Mouse (Mus musculus) kidney, embryonic 14.5 days (tissue): ENCODE data around the gene Gm10160. TPM values are rescaled to one million over a fixed set of nuclear protein-coding genes. Genes with fewer than 3 reads are reported as not detected.
A peak's percentile ranks its signal among the peaks of the same experiment; 100 is the strongest.

Experiments
- ATAC-seq: fragments of 200-750 bp; cut with Nextera tagmentation; 2 replicates; pipeline ENCODE4 v1.8.0; 2017; ENCODE audit warnings: moderate number of reproducible peaks, mild to moderate bottlenecking, moderate TSS enrichment, moderate library complexity; ENCODE audit not compliant: low FRiP score, low TSS enrichment
- H3K27ac ChIP-seq: fragments of 300-500 bp; sonication (generic); 2 replicates; pipeline ENCODE4 v1.5.1; 2014; ENCODE audit warnings: low read depth, mild to moderate bottlenecking, low read length, moderate library complexity, mixed read lengths
- H3K27me3 ChIP-seq: fragments of 300-500 bp; sonication (generic); 2 replicates; pipeline ENCODE4 v1.6.1; 2014; ENCODE audit warnings: mild to moderate bottlenecking, low read length; ENCODE audit not compliant: control insufficient read depth, insufficient read depth
- H3K36me3 ChIP-seq: fragments of 300-500 bp; sonication (generic); 2 replicates; pipeline ENCODE4 v1.6.1; 2014; ENCODE audit warnings: low read length, mixed read lengths; ENCODE audit not compliant: control insufficient read depth, insufficient read depth
- H3K4me1 ChIP-seq: fragments of 300-500 bp; sonication (generic); 2 replicates; pipeline ENCODE4 v1.6.1; 2014; ENCODE audit warnings: low read length, mixed read lengths; ENCODE audit not compliant: control insufficient read depth, insufficient read depth
- H3K4me2 ChIP-seq: fragments of 300-500 bp; sonication (generic); replicated peaks from 2 replicates; pipeline ENCODE4 v1.6.1; 2014; ENCODE audit warnings: low read depth, mild to moderate bottlenecking, low read length
- H3K4me3 ChIP-seq: fragments of 300-500 bp; sonication (generic); 2 replicates; pipeline ENCODE4 v1.5.1; 2014; ENCODE audit warnings: mild to moderate bottlenecking, low read length
- H3K9ac ChIP-seq: fragments of 300-500 bp; sonication (generic); 2 replicates; pipeline ENCODE4 v1.6.1; 2014; ENCODE audit warnings: low read depth, mild to moderate bottlenecking, low read length, moderate library complexity
- H3K9me3 ChIP-seq: fragments of 300-500 bp; sonication (generic); 2 replicates; pipeline ENCODE4 v1.6.1; 2016; ENCODE audit warnings: low read length; ENCODE audit not compliant: control insufficient read depth
- WGBS: fragments of 180-500 bp; shearing (Covaris S2); extraction: QIAGEN DNeasy Blood & Tissue Kit; methylation state at CpG from one replicate; pipeline ENCODE4 v1.1.7; 2014; 5-methylcytosine and 5-hydroxymethylcytosine counted together
- polyA plus RNA-seq: library from polyadenylated mRNA; unstranded; fragments of >200 nt; fragmentation: Nextera tagmentation; extraction: Ambion mirVana; gene quantifications from 2 replicates; pipeline ENCODE4 v1.2.1, GENCODE M21; 2014

Gm10160 gene
- polyA plus RNA-seq, 1 experiment from 2014 or later = not detected

DNA sequence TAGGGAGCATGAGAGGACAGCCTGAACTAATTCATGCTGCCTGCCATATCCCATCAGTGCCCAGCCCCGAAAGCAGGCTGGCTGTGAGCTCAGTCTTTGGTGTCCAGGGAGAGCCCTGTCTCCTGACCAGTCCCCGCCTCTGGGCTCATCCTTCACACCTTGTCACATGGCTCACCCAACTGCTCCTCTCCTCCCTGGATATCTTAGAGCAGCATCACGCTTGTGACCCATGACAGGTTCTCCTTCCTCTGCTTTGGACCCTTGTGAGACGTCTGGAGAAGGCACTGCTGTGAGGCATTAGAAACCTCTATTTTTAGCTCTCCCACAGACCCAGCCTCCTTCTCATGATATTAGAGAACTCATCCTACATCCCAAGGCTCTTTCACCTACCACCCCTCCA is 6.3 kb upstream of the Gm10160 start:
- no peaks in the 10 kb centered on the region for H3K9me3 ChIP-seq
- 69% methylated on average over 4 of the region's 4 CpGs for WGBS
- H3K9ac ChIP-seq = no peak overlapping the region
- no peak overlapping the region for H3K4me2 ChIP-seq
- no peak for ATAC-seq
- H3K4me3 ChIP-seq = no peak overlapping the region
- no peak overlapping the region for H3K27ac ChIP-seq
- no peaks in the 10 kb centered on the region for H3K36me3 ChIP-seq
- peaks cover 3% of the 10 kb centered on the region; the same call in 1 of the 2 replicates for H3K4me1 ChIP-seq
- H3K27me3 ChIP-seq = peaks cover 9% of the 10 kb centered on the region; the same call in 1 of the 2 replicates

GRCm38 (mm10) chr7:81861461-81861860 is 5.9 kb upstream of the Gm10160 start:
- no peaks in the 10 kb centered on the region for H3K9me3 ChIP-seq
- peaks cover 11% of the 10 kb centered on the region; the same call in 1 of the 2 replicates for H3K27me3 ChIP-seq
- H3K4me1 ChIP-seq = peaks cover 3% of the 10 kb centered on the region; the same call in 1 of the 2 replicates
- H3K9ac ChIP-seq = no peak overlapping the region
- no peaks in the 10 kb centered on the region for H3K36me3 ChIP-seq
- H3K27ac ChIP-seq = no peak overlapping the region
- H3K4me2 ChIP-seq = no peak overlapping the region
- 80% methylated on average over 2 of the region's 2 CpGs for WGBS
- no peak for ATAC-seq
- H3K4me3 ChIP-seq = no peak overlapping the region

- H3K4me1 ChIP-seq = peaks cover 3% of the 10 kb centered on the region; the same call in 1 of the 2 replicates
- ATAC-seq = no peak
- no peak overlapping the region for H3K4me2 ChIP-seq
- H3K27ac ChIP-seq = no peak overlapping the region
- H3K27me3 ChIP-seq = peaks cover 11% of the 10 kb centered on the region; the same call in 1 of the 2 replicates
- no peak overlapping the region for H3K4me3 ChIP-seq
- WGBS = 57% methylated on average over 5 of the region's 5 CpGs
- no peaks in the 10 kb centered on the region for H3K9me3 ChIP-seq
- no peak overlapping the region for H3K9ac ChIP-seq
- no peaks in the 10 kb centered on the region for H3K36me3 ChIP-seq
Observed at GRCm38 (mm10) chr7:81860996-81861395, 5.4 kb upstream of the Gm10160 start.

DNA sequence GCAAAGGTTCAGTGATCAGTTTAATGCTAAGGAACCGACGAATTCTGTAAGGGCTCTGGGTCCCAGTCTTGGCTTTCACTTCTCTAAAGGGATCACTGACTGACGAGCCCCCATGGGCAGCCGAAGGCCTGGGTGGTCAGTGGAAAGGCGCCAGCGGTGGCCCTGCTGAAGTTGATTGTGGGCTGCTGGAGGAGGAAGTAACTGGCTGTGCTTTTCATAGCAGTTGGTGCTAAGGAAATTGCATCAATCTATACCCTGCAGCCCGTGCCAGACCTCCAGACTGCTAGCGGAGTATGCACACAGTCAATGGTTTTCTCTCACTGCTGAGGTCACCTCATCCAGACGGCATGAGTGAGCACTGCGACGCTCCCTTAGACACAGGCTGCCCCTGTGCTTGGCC is 4.5 kb upstream of the Gm10160 start:
- 32% methylated on average over 11 of the region's 11 CpGs for WGBS
- ATAC-seq = no peak; the same call in 1 of the 2 replicates
- Histone ChIP-seq H3K9ac (no peak overlapping the region), H3K4me3 (peak overlapping the region; percentile 64; the same call in 1 of the 2 replicates), H3K36me3 (no peaks in the 10 kb centered on the region), H3K4me2 (peak overlapping the region; percentile 98), H3K27ac (no peak overlapping the region), H3K4me1 (peaks cover 3% of the 10 kb centered on the region; the same call in 1 of the 2 replicates), H3K27me3 (peaks cover 11% of the 10 kb centered on the region; the same call in 1 of the 2 replicates), H3K9me3 (no peaks in the 10 kb centered on the region)

DNA sequence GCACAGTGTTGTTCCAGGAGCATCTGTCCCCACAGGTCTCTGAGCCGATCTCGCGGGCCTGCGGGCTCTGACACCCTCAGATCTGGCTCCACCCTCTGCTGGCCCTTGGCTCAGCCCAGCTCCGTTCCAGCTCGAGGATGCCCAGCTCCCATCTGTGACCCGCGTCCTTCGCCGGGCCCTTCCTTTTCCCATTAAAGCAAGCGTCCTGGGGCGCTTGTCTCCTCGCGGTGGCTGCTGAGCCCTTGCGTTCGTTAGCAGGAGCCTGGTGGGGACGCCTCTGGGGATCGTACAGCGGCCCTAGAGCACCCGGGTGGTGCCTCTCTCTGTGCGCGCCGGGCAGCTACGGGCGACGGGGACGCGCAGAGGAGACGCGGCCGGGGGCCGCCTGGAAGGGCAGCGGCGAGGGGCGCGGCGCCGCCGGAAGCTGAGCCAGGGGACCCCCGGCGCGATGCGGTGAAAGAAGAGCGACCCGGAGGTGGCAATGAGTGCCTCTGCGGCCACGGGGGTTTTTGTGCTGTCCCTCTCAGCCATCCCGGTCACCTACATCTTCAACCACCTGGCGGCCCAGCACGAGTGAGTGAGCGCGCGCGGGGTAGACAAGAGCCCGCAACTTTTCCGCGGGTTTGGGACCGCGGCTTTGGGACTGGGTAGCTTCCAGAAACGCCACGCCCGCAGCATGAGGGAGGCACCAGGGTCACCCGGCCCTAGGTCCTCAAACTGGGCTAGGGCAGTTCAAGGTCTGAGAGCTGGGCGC is 3.6 kb upstream of the Gm10160 start, which contains the start of gene Tm6sf1:
Gene Tm6sf1, plus strand, starts transcription at position 34 of the 754 bp plus-strand sequence.
- peaks cover 11% of the 10 kb centered on the region; the same call in 1 of the 2 replicates for H3K27me3 ChIP-seq
- peak within 1 kb of the TSS; percentile 62 for H3K9ac ChIP-seq
- peak; percentile 84 for ATAC-seq
- peak within 1 kb of the TSS; percentile 64 for H3K4me3 ChIP-seq
- H3K9me3 ChIP-seq = no peaks in the 10 kb centered on the region
- no peaks in the 10 kb centered on the region for H3K36me3 ChIP-seq
- H3K4me2 ChIP-seq = peak within 1 kb of the TSS; percentile 98
- under 1% methylated on average over 64 of the region's 64 CpGs for WGBS
- no peak within 1 kb of the TSS for H3K27ac ChIP-seq
- H3K4me1 ChIP-seq = peaks cover 3% of the 10 kb centered on the region; the same call in 1 of the 2 replicates

DNA sequence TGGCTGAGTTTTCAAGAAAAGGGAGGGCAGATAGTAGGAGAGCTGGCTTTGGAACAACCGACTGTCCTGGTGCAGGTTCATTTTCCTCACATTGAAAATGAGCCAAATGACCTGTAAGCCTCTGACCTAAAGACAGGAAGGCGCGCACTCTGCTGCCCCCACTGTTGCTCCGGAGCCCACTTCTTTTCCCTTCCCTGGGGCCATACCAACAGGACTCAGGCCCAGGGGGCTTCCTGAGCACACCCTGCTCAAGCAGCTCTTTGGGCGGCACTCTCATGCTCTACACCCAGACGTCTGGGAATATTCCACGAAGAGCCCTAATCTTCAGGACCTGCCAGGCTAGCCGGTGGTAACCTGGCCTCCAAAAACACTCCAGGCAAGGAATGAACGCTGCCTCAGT is 2.6 kb upstream of the Gm10160 start:
- peak overlapping the region; percentile 98 for H3K4me2 ChIP-seq
- no peak overlapping the region for H3K27ac ChIP-seq
- no peak for ATAC-seq
- H3K4me1 ChIP-seq = peaks cover 3% of the 10 kb centered on the region; the same call in 1 of the 2 replicates
- no peak overlapping the region for H3K9ac ChIP-seq
- no peaks in the 10 kb centered on the region for H3K9me3 ChIP-seq
- H3K27me3 ChIP-seq = peaks cover 11% of the 10 kb centered on the region; the same call in 1 of the 2 replicates
- 5% methylated on average over 9 of the region's 9 CpGs for WGBS
- H3K4me3 ChIP-seq = no peak overlapping the region
- no peaks in the 10 kb centered on the region for H3K36me3 ChIP-seq

DNA sequence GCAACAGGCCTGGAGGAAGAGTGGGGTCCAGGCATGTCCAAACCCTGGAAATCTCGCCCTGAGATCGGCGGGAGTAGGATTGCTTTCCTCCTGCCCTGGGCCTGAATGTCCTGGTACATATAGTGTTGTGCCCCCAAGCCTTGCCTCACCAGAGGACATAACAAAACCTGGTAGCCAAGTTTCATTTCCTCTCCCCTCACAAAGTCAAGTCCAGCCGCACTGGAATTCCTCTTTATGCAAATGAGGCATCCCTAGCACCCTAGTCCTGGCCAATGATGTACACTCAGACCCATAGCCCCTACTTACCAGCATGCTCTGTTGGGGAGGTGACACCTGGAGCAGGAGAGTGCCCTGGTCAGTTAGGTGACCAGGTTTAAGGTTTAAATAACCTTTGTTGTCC is 627 bp upstream of the Gm10160 start:
- 83% methylated on average over 4 of the region's 4 CpGs for WGBS
- Histone ChIP-seq H3K36me3 (no peaks in the 10 kb centered on the region), H3K4me2 (no peak overlapping the region), H3K4me3 (no peak overlapping the region), H3K27me3 (peaks cover 11% of the 10 kb centered on the region; the same call in 1 of the 2 replicates), H3K9me3 (no peaks in the 10 kb centered on the region), H3K9ac (no peak overlapping the region), H3K4me1 (peaks cover 3% of the 10 kb centered on the region; the same call in 1 of the 2 replicates), H3K27ac (no peak overlapping the region)
- no peak for ATAC-seq

DNA sequence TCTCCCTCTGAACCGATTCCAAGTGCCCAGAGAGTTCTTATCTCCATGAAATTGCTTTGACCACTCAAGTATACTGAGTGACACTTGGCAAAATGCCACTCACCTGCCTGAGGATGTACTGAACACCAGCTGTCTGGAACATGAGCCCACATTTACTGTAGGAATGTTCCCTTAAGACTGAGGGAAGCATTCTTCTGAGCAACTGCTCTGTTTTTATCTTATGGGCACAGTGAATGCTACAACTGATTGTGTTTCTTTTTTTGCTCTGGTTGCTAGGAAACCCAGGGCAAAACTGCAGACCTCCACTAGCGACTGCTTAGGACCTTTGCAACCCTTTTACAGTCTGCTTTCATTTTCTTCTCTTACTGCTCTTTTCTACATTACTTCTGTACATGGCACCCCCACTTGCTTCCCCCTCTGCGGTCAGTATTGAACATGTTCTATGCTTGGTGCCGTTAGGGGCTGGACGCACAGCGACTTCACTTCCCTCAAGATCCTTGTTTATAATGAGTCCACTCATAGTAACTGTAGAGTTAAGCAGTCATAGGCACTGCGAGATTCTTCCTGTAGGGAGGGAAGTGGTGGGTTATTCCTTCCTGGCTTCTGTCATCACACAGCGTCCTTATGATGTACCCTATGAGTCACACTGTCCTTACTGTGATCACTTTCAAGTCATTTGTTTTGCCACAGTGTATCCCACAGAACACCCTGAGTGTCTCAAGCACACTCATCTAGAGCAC is 856 bp downstream of the Gm10160 start:
- ATAC-seq = no peak
- 74% methylated on average over 8 of the region's 8 CpGs for WGBS

More for the DNA sequence above, 856 bp downstream of the Gm10160 start:
- no peak overlapping the region for H3K4me2 ChIP-seq
- H3K36me3 ChIP-seq = no peaks in the 10 kb centered on the region
- no peak overlapping the region for H3K9ac ChIP-seq
- peaks cover 11% of the 10 kb centered on the region; the same call in 1 of the 2 replicates for H3K27me3 ChIP-seq
- no peak overlapping the region for H3K27ac ChIP-seq
- H3K4me1 ChIP-seq = peaks cover 3% of the 10 kb centered on the region; the same call in 1 of the 2 replicates
- H3K9me3 ChIP-seq = no peaks in the 10 kb centered on the region
- H3K4me3 ChIP-seq = no peak overlapping the region
